In the genomic region with DNA sequence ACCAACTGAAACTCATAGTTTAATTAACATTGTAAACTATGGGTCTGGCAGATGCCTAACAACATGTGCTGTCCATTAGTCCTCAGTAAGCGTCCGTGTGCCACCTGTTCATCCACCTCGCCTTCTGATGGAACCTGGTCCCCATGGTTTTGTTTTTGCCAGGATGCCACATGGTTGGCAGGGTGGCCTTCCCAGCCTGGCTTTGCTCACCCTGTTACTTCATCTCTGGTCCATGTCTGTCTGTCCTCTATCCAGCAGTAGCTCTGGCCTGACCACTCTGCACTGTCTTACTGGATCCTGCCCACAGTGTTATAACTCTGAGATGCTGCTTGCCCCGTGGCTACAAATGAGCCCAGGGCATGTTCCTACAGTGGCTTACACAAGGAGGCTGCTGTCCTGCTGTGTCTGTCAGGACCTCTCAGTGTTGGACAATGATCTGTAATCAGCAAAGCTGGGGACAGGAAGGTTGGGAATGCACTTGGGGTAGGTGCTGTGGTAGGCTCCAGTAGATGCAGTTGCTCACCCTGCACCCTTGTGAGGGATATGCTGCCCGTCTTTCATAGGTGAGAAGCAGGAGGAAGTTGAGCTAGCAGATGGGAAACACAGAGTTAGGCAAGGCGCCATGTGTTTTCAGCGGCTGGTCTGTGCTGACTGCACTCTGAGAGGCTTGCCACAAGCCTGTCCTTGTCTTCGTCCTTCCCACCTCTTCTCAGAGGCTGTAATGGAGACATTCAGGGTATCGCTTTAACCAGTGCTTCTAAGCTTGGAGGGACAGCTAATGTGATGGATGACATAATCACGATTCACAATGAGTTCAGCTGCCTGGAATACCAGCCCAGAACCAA, we compare ENCODE assay signal across 8 mouse cellular contexts.
DNase-seq lines count a peak whose midpoint lies in the region.

No protein-coding gene starts in this region.

- peak; percentile 27 for DNase-seq in adrenal gland, postnatal 10 days
- no peak for DNase-seq in adrenal gland, adult 8-10 months
- peak; percentile 81 to 83 for DNase-seq in cerebellum, postnatal 25 days
- DNase-seq in layer of hippocampus, adult 18-20 months (ENCODE audit: low spot score in 2 of 2) = peak; percentile 42 to 71
- DNase-seq in right cerebral cortex, postnatal 10 days (ENCODE audit: low spot score in 2 of 2) = peak; percentile 70 to 80
- DNase-seq in spleen, postnatal 36 days (ENCODE audit: low spot score in 2 of 2) = no peak
- DNase-seq in ovary, postnatal 36 days (ENCODE audit: low spot score) = no peak
- DNase-seq in T-cell, adult 2 months (ENCODE audit: low spot score) = no peak

Comparison
In these comparisons a context has a peak if more than half of its experiments do, and no peak if none do; other contexts are left out.
1. DNase-seq: peak in adrenal gland, postnatal 10 days (single experiment), cerebellum, postnatal 25 days (2 of 2), layer of hippocampus, adult 18-20 months (2 of 2) and right cerebral cortex, postnatal 10 days (2 of 2); none in adrenal gland, adult 8-10 months (single experiment), spleen, postnatal 36 days (0 of 2), ovary, postnatal 36 days (single experiment) and T-cell, adult 2 months (single experiment).